Comparison of ENCODE assay signal across 15 mouse cellular contexts in the genomic region with DNA sequence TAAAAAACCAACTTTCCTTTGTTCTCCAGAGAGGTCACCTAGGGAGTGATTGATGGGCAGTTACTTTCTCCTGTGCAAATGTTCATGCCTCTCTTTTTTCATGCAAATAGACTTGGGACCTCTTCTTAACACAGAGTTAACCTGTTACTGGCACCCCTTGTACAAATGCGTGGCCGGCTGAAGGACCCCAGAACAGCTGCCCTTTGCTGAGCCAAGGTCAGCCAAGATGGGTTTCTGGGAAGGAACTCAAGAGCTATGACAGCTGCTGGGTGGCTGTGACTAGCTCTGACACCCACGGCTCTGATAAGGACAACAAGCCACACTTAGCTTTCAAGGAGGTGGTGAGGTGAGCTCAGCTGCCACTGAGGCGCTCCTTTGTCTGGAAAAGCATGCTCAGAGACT.
DNase-seq lines count a peak whose midpoint lies in the region; ATAC-seq and TF ChIP-seq lines count a peak whose summit lies in the region.
"Had no signal": no experiment of that assay in that cellular context is flagged by ENCODE, and none has a peak within 500 bp of the region (broad histone marks: within the 10 kb centered on the region; RNA-seq: fewer than 3 reads in every experiment).

No protein-coding gene starts in this region.

- peak; percentile 54 for DNase-seq in ES-E14 (ENCODE audit: low read depth, low spot score)
- DNase-seq in embryo, embryonic 9.5 days (ENCODE audit: extremely low spot score), result peak; percentile 39
- peak; percentile 52 for DNase-seq in mesoderm, embryonic 11.5 days (ENCODE audit: low read depth, low spot score)
- DNase-seq in spleen, postnatal 10 days (ENCODE audit: low spot score in 2 of 2), result no peak
- DNase-seq in B cell, adult 2 months, result no peak
- DNase-seq in liver, postnatal 0 days, result no peak
- DNase-seq: cerebellum, adult 11 months; gastrocnemius, postnatal 14 days; liver; lung, postnatal 4 days had no signal

- TF ChIP-seq EP300 in liver, postnatal 0 days (IDR thresholded peaks at IDR 0.05; ENCODE audit: low read depth), result no peak

- WGBS in heart, embryonic 13.5 days, result 11% methylated on average over 4 of the region's 4 CpGs
- 19% methylated on average over 4 of the region's 4 CpGs for WGBS in intestine, embryonic 16.5 days
- WGBS in liver, postnatal 0 days (ENCODE audit: insufficient replicate concordance), result 28% methylated on average over 4 of the region's 4 CpGs

- H3K27me3 ChIP-seq in heart, embryonic 13.5 days (replicated peaks), result peaks cover 93% of the 10 kb centered on the region
- H3K27me3 ChIP-seq in intestine, embryonic 16.5 days (replicated peaks; ENCODE audit: control insufficient read depth, insufficient read depth, low read length), result no peaks in the 10 kb centered on the region
- H3K27me3 ChIP-seq in liver, postnatal 0 days (ENCODE audit: insufficient read depth, low read length), result peaks cover under 1% of the 10 kb centered on the region; the same call in 1 of the 2 replicates
- H3K27me3 ChIP-seq: CH12.LX had no signal

- no peak overlapping the region for H3K9ac ChIP-seq in ES-E14 (ENCODE audit: insufficient read depth, low read depth, low read length, poor library complexity, severe bottlenecking)
- H3K9ac ChIP-seq in heart, embryonic 13.5 days, result no peak overlapping the region
- no peak overlapping the region for H3K9ac ChIP-seq in intestine, embryonic 16.5 days (ENCODE audit: low read depth, low read length)
- H3K9ac ChIP-seq in liver, postnatal 0 days (replicated peaks), result no peak overlapping the region
- H3K9ac ChIP-seq: embryonic facial prominence, embryonic 15.5 days had no signal

- no peaks in the 10 kb centered on the region for H3K9me3 ChIP-seq in ES-E14 (ENCODE audit: control insufficient read depth, insufficient read depth, low read depth, low read length)
- H3K9me3 ChIP-seq in heart, embryonic 13.5 days, result no peaks in the 10 kb centered on the region
- H3K9me3 ChIP-seq in intestine, embryonic 16.5 days (ENCODE audit: control insufficient read depth, low read length), result no peaks in the 10 kb centered on the region
- H3K9me3 ChIP-seq in liver, postnatal 0 days (ENCODE audit: low read length), result no peaks in the 10 kb centered on the region
- H3K9me3 ChIP-seq: embryonic facial prominence, embryonic 15.5 days had no signal

- peaks cover 0 to 9% of the 10 kb centered on the region in 2 experiments; a peak in 1 of 4 replicates for H3K4me1 ChIP-seq in ES-E14 (ENCODE audit: control insufficient read depth in 2 of 2, insufficient read depth in 2 of 2, low read length in 2 of 2, poor library complexity in 1 of 2)
- H3K4me1 ChIP-seq in heart, embryonic 13.5 days, result peaks cover 8% of the 10 kb centered on the region
- H3K4me1 ChIP-seq in intestine, embryonic 16.5 days (ENCODE audit: control insufficient read depth, insufficient read depth, low read length), result no peaks in the 10 kb centered on the region
- no peaks in the 10 kb centered on the region for H3K4me1 ChIP-seq in liver, postnatal 0 days (ENCODE audit: insufficient read depth)

- in situ Hi-C loops in ES-E14 (cut with MboI; ENCODE audit: low sequenced_read_pairs in 2 of 2, unreplicated experiment in 2 of 2), result no loop called here

- no peaks in the 10 kb centered on the region for H3K36me3 ChIP-seq in ES-E14 (ENCODE audit: control insufficient read depth, insufficient read depth, low read length, poor library complexity, severe bottlenecking)
- no peaks in the 10 kb centered on the region for H3K36me3 ChIP-seq in heart, embryonic 13.5 days
- H3K36me3 ChIP-seq in intestine, embryonic 16.5 days (ENCODE audit: control insufficient read depth, insufficient read depth, low read length), result no peaks in the 10 kb centered on the region
- no peaks in the 10 kb centered on the region for H3K36me3 ChIP-seq in liver, postnatal 0 days (replicated peaks; ENCODE audit: insufficient read depth, low read length)
- H3K36me3 ChIP-seq: embryonic facial prominence, embryonic 15.5 days had no signal

- H3K4me2 ChIP-seq in heart, embryonic 13.5 days, result peak overlapping the region; percentile 6
- no peak overlapping the region for H3K4me2 ChIP-seq in intestine, embryonic 16.5 days (ENCODE audit: low read depth, low read length)
- no peak overlapping the region for H3K4me2 ChIP-seq in liver, postnatal 0 days (ENCODE audit: low read depth, low read length)
- H3K4me2 ChIP-seq: embryonic facial prominence, embryonic 15.5 days had no signal

- H3K4me3 ChIP-seq in ES-E14 (ENCODE audit: insufficient read depth in 1 of 2, low read depth in 1 of 2, low read length in 2 of 2, poor library complexity in 1 of 2, severe bottlenecking in 1 of 2), result no peak overlapping the region
- H3K4me3 ChIP-seq in heart, embryonic 13.5 days, result no peak overlapping the region
- H3K4me3 ChIP-seq in intestine, embryonic 16.5 days (ENCODE audit: low read length), result no peak overlapping the region
- no peak overlapping the region for H3K4me3 ChIP-seq in liver, postnatal 0 days (ENCODE audit: low read depth, low read length)
- H3K4me3 ChIP-seq: embryonic facial prominence, embryonic 15.5 days had no signal

- no peak for TF ChIP-seq CTCF in liver, postnatal 0 days (IDR thresholded peaks at IDR 0.05; ENCODE audit: low read depth)

- no peak for ATAC-seq in heart, embryonic 13.5 days (ENCODE audit: extremely low read depth, insufficient number of reproducible peaks, low FRiP score, low TSS enrichment)
- no peak for ATAC-seq in intestine, embryonic 16.5 days
- no peak for ATAC-seq in liver, postnatal 0 days
- ATAC-seq: activated CD4-positive, CD25-positive, alpha-beta regulatory T cell, adult 4 months had no signal

- H3K27ac ChIP-seq in ES-E14 (ENCODE audit: insufficient read depth, low read depth, low read length, poor library complexity, severe bottlenecking), result no peak overlapping the region; the same call in 1 of the 2 replicates
- no peak overlapping the region for H3K27ac ChIP-seq in heart, embryonic 13.5 days (replicated peaks)
- no peak overlapping the region for H3K27ac ChIP-seq in intestine, embryonic 16.5 days (ENCODE audit: low read length)
- no peak overlapping the region for H3K27ac ChIP-seq in liver, postnatal 0 days (ENCODE audit: low read depth)
- H3K27ac ChIP-seq: embryonic facial prominence, embryonic 15.5 days had no signal

TF ChIP-seq in ES-E14, 5 proteins besides CTCF, POLR2A, EP300 and RAD21:
- TF ChIP-seq CHD2 (IDR thresholded peaks at IDR 0.05; ENCODE audit: low read depth, low read length) (no peak), HCFC1 (IDR thresholded peaks at IDR 0.05; ENCODE audit: borderline replicate concordance, insufficient read depth, low read length) (no peak), ZNF384 (IDR thresholded peaks at IDR 0.05; ENCODE audit: low read depth, low read length) (no peak), ZC3H11A (IDR thresholded peaks at IDR 0.05; ENCODE audit: borderline replicate concordance, low read depth, low read length) (no peak), MAFK (IDR thresholded peaks at IDR 0.05; ENCODE audit: insufficient read depth, low read depth, low read length) (no peak)

Comparison
In these comparisons a context has a peak if more than half of its experiments do, and no peak if none do; other contexts are left out.
1. DNase-seq: peak in ES-E14 (single experiment), embryo, embryonic 9.5 days (single experiment) and mesoderm, embryonic 11.5 days (single experiment); none in spleen, postnatal 10 days (0 of 2), B cell, adult 2 months (0 of 2) and liver, postnatal 0 days (single experiment).